Mouse (Mus musculus) forebrain, embryonic 11.5 days (tissue): Measurements from ENCODE around the gene Tead1. TPM values are rescaled to one million over a fixed set of nuclear protein-coding genes. Genes with fewer than 3 reads are reported as not detected.

ENCODE experiments used
- ATAC-seq: fragments of 200-750 bp; cut with Nextera tagmentation; replicated peaks from 2 replicates; pipeline ENCODE4 v1.8.0; 2017; ENCODE audit warnings: moderate TSS enrichment; ENCODE audit not compliant: low FRiP score
- DNase-seq: peaks from one replicate; pipeline ENCODE4 v3.0.0-alpha.2; 2017; ENCODE audit warnings: low spot score
- H3K27ac ChIP-seq: fragments of 300-500 bp; sonication (generic); 2 replicates; pipeline ENCODE4 v1.5.1; 2014; ENCODE audit warnings: low read depth, low read length
- H3K27me3 ChIP-seq: fragments of 300-500 bp; sonication (generic); 2 replicates; pipeline ENCODE4 v1.6.1; 2014; ENCODE audit warnings: mild to moderate bottlenecking, low read length, mixed read lengths; ENCODE audit not compliant: control insufficient read depth, insufficient read depth
- H3K36me3 ChIP-seq: fragments of 300-500 bp; sonication (generic); 2 replicates; pipeline ENCODE4 v1.6.1; 2014; ENCODE audit warnings: mild to moderate bottlenecking, low read length, moderate library complexity, mixed read lengths; ENCODE audit not compliant: control insufficient read depth, insufficient read depth
- H3K4me1 ChIP-seq: fragments of 300-500 bp; sonication (generic); replicated peaks from 2 replicates; pipeline ENCODE4 v1.6.1; 2014; ENCODE audit warnings: low read length, mixed read lengths; ENCODE audit not compliant: control insufficient read depth, insufficient read depth
- H3K4me2 ChIP-seq: fragments of 300-500 bp; sonication (generic); 2 replicates; pipeline ENCODE4 v1.6.1; 2014; ENCODE audit warnings: low read depth, mild to moderate bottlenecking, low read length, moderate library complexity, mixed read lengths; ENCODE audit not compliant: severe bottlenecking
- H3K4me3 ChIP-seq: fragments of 300-500 bp; sonication (generic); 2 replicates; pipeline ENCODE4 v1.5.1; 2014; ENCODE audit warnings: low read depth, low read length
- H3K9ac ChIP-seq: fragments of 300-500 bp; sonication (generic); 2 replicates; pipeline ENCODE4 v1.6.1; 2014; ENCODE audit warnings: low read length
- H3K9me3 ChIP-seq: fragments of 300-500 bp; sonication (generic); 2 replicates; pipeline ENCODE4 v1.6.1; 2016; ENCODE audit warnings: low read length, mixed read lengths; ENCODE audit not compliant: control insufficient read depth
- WGBS: fragments of 180-500 bp; shearing (Covaris S2); extraction: QIAGEN DNeasy Blood & Tissue Kit; methylation state at CpG from one replicate; pipeline ENCODE4 v1.1.7; 2014; 5-methylcytosine and 5-hydroxymethylcytosine counted together
- polyA plus RNA-seq: library from polyadenylated mRNA; unstranded; fragments of >200 nt; fragmentation: Nextera tagmentation; extraction: Ambion mirVana; gene quantifications from 2 replicates; pipeline ENCODE4 v1.2.1, GENCODE M21; 2014

The Tead1 gene
- polyA plus RNA-seq, 1 experiment from 2014 or later: 24.9 TPM

DNA sequence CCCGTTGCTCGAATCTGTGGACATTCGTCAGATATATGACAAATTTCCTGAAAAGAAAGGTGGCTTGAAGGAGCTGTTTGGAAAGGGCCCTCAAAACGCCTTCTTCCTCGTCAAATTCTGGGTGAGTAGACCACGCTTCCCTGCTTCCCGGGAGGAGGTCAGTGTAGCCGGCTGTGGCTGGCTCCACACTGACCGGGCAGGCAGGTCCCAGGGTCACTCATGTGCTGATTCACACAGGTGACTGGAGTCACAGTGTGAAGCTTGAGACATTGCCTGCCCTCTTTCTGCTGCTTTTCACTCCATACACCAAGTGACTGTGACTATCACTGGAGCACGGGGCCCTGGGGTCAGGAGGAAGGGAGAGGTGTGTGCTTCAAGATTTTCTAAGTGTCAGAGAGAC is 197.0 kb downstream of the Tead1 start:
- no peak overlapping the region for H3K4me2 ChIP-seq
- no peaks in the 10 kb centered on the region for H3K27me3 ChIP-seq
- H3K9me3 ChIP-seq: no peaks in the 10 kb centered on the region
- no peak overlapping the region for H3K27ac ChIP-seq
- no peak overlapping the region for H3K9ac ChIP-seq
- no peak overlapping the region for H3K4me3 ChIP-seq
- peaks cover 4% of the 10 kb centered on the region; the same call in 1 of the 2 replicates for H3K36me3 ChIP-seq
- 89% methylated on average over 10 of the region's 10 CpGs for WGBS
- no peak for ATAC-seq
- peaks cover 7% of the 10 kb centered on the region; the same call in 1 of the 2 replicates for H3K4me1 ChIP-seq
- DNase-seq: no peak

DNA sequence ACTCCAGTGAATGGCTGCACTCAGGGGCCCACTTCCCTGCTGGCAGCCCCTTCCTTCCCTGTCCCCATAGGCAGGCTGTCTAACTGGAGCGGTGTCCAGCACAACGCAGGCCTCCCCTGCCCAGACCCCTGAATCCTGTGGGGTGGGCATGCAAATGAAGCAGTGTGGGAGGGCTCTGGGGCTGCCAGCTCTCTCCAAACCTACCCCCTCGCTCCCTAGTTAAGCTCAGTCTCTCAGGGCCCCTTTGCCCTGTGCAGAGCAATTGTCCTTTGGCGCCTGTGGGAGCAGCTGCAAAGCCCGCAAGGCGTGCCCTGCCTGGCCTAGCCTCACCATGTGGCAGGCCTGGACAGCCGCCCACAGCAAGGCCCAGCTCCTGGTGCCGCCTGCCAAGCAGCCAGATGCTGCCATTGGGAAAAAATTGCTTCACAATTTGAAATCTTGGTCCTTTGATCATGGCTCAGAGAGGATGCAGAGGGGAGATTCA is 204.7 kb downstream of the Tead1 start:
- H3K9me3 ChIP-seq: no peaks in the 10 kb centered on the region
- no peak overlapping the region for H3K4me3 ChIP-seq
- peak overlapping the region; percentile 92 for H3K27ac ChIP-seq
- peak; percentile 86 for DNase-seq
- H3K9ac ChIP-seq: peak overlapping the region; percentile 47
- ATAC-seq: peak; percentile 98
- H3K4me2 ChIP-seq: no peak overlapping the region
- no peaks in the 10 kb centered on the region; the same call in 1 of the 2 replicates for H3K36me3 ChIP-seq
- H3K4me1 ChIP-seq: peaks cover 29% of the 10 kb centered on the region
- 7% methylated on average over 8 of the region's 8 CpGs for WGBS
- H3K27me3 ChIP-seq: no peaks in the 10 kb centered on the region

GRCm38 (mm10) chr7:112885546-112885945 is 206.4 kb downstream of the Tead1 start:
- Histone ChIP-seq H3K36me3 (no peaks in the 10 kb centered on the region; the same call in 1 of the 2 replicates), H3K4me2 (no peak overlapping the region), H3K27me3 (no peaks in the 10 kb centered on the region), H3K9ac (no peak overlapping the region), H3K27ac (no peak overlapping the region), H3K9me3 (no peaks in the 10 kb centered on the region), H3K4me1 (peaks cover 24% of the 10 kb centered on the region), H3K4me3 (no peak overlapping the region)
- ATAC-seq: no peak
- no peak for DNase-seq
- WGBS: 72% methylated on average over 8 of the region's 8 CpGs

DNA sequence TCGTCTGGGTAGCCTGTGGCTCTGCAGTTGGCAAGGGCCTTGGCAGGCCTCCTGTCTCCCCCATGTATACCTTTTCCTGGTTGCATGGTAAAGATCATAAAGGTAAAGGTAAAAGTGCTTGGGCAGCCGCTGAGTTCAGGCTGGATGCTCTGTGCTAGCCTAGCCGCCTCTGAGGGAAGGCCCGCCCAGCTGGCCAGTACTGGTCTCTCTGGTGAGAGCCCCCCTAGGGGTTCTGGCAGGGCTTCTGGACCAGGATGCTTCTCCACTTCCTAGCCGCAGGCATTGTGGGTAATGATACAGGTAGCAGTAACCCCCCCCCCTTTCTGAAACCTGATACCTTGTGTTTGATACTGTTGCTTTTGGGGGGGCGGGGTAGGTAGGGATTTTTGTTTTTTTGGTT is 212.8 kb downstream of the Tead1 start:
- 86% methylated on average over 6 of the region's 6 CpGs for WGBS
- Histone ChIP-seq H3K9ac (no peak overlapping the region), H3K9me3 (no peaks in the 10 kb centered on the region), H3K27me3 (no peaks in the 10 kb centered on the region), H3K4me1 (no peaks in the 10 kb centered on the region), H3K4me2 (no peak overlapping the region), H3K36me3 (peaks cover 3% of the 10 kb centered on the region; the same call in 1 of the 2 replicates), H3K4me3 (no peak overlapping the region), H3K27ac (no peak overlapping the region)
- DNase-seq (no peak), ATAC-seq (no peak)

GRCm38 (mm10) chr7:112892595-112892994 is 213.5 kb downstream of the Tead1 start:
- H3K36me3 ChIP-seq: peaks cover 3% of the 10 kb centered on the region; the same call in 1 of the 2 replicates
- 63% methylated on average over 5 of the region's 5 CpGs for whole genome bisulfite sequencing

DNA sequence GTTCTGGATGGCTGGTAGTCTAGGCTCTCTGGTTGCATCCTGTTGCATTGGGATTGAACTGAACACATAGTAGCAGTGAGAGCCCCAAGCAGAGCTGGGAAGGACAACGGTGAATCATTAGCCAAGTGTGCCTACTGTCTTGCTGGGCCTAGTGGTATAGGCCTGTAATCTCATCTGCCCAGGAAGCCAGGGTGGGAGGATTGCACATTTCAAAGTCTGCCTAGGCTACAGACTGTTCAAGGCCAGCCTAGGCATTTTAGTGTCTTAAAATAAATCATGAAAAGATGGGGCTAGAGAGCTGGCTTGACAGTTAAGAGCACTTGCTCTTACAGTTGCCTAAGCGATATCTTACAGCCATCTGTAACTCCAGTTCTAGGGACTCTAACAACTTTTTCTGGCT is 217.2 kb downstream of the Tead1 start:
- Histone ChIP-seq H3K9me3 (no peaks in the 10 kb centered on the region), H3K4me3 (no peak overlapping the region), H3K9ac (no peak overlapping the region), H3K4me1 (no peaks in the 10 kb centered on the region), H3K27ac (no peak overlapping the region), H3K4me2 (no peak overlapping the region), H3K36me3 (peaks cover 3% of the 10 kb centered on the region; the same call in 1 of the 2 replicates), H3K27me3 (no peaks in the 10 kb centered on the region)
- WGBS: 96% methylated on average over 2 of the region's 2 CpGs
- ATAC-seq (no peak), DNase-seq (no peak)

More at GRCm38 (mm10) chr7:112892595-112892994, 213.5 kb downstream of the Tead1 start:
- Histone ChIP-seq H3K9ac (no peak overlapping the region), H3K4me1 (no peaks in the 10 kb centered on the region), H3K4me2 (no peak overlapping the region), H3K4me3 (no peak overlapping the region), H3K27me3 (no peaks in the 10 kb centered on the region), H3K9me3 (no peaks in the 10 kb centered on the region), H3K27ac (no peak overlapping the region)
- no peak for ATAC-seq
- DNase-seq: no peak

DNA sequence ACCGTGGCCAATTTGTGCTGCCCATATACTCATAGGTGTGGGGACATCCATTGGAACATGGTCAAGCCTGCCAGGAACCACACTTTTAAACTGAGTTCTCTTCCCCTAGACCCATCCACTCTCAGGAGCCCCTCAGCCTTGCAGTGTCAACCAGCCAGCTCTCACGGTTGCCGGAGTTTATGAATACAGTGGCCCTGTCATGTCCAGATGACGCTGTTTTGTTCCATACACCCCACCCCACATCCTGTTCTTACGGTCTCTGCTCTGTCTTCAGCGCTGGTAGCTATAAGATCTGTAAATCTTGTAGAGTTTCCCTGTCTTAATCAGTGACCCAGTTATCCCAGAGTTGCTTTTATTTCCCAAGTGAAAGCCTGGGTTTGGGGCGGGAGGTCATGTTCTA is 222.6 kb downstream of the Tead1 start:
- H3K4me3 ChIP-seq: no peak overlapping the region
- H3K27me3 ChIP-seq: no peaks in the 10 kb centered on the region
- H3K27ac ChIP-seq: no peak overlapping the region
- DNase-seq (no peak), ATAC-seq (no peak)
- whole genome bisulfite sequencing: 92% methylated on average over 7 of the region's 7 CpGs
- no peaks in the 10 kb centered on the region for H3K4me1 ChIP-seq
- H3K9me3 ChIP-seq: no peaks in the 10 kb centered on the region
- H3K4me2 ChIP-seq: no peak overlapping the region
- no peaks in the 10 kb centered on the region; the same call in 1 of the 2 replicates for H3K36me3 ChIP-seq
- no peak overlapping the region for H3K9ac ChIP-seq

DNA sequence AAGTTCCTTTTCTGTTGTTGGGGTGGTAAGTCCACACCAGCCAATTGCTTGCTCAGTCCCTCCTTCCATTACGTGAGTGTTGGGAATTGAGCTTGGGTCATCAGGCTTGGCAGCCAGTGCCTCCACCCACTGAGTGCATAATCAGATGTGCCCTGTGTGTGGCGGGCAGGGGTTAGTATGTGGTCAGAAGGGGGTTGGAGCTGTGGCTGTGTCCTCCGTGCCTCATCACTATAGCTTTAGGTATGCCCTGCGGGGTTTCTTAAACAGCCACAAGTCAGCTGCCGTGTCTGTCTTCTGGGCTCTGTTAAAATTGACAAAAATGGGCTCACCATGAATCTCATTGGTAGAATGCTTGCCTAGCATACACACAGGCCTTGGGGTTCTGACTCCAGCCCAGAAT is 227.7 kb downstream of the Tead1 start:
- Histone ChIP-seq H3K4me3 (no peak overlapping the region), H3K4me2 (no peak overlapping the region), H3K9ac (no peak overlapping the region), H3K27me3 (no peaks in the 10 kb centered on the region), H3K36me3 (no peaks in the 10 kb centered on the region; the same call in 1 of the 2 replicates), H3K4me1 (no peaks in the 10 kb centered on the region), H3K9me3 (no peaks in the 10 kb centered on the region), H3K27ac (no peak overlapping the region)
- DNase-seq (no peak), ATAC-seq (no peak)
- 90% methylated on average over 5 of the region's 5 CpGs for WGBS

- Histone ChIP-seq H3K4me1 (no peaks in the 10 kb centered on the region), H3K4me3 (no peak overlapping the region), H3K4me2 (no peak overlapping the region), H3K9ac (no peak overlapping the region), H3K27me3 (no peaks in the 10 kb centered on the region), H3K9me3 (no peaks in the 10 kb centered on the region), H3K27ac (no peak overlapping the region), H3K36me3 (no peaks in the 10 kb centered on the region; the same call in 1 of the 2 replicates)
- ATAC-seq (no peak), DNase-seq (no peak)
- 90% methylated on average over 2 of the region's 2 CpGs for WGBS
Observed at GRCm38 (mm10) chr7:112907468-112907867, 228.3 kb downstream of the Tead1 start.
